Mouse (Mus musculus) cerebellum, adult (tissue): Measurements from ENCODE around the gene Itpr1.

Experiments
- ATAC-seq: cut with Nextera tagmentation; 2 replicates; pipeline ENCODE4 v1.9.2; 2017; ENCODE audit warnings: mild to moderate bottlenecking, moderate library complexity, mixed read lengths; ENCODE audit not compliant: insufficient number of reproducible peaks, low FRiP score, low TSS enrichment

Gene Itpr1

DNA sequence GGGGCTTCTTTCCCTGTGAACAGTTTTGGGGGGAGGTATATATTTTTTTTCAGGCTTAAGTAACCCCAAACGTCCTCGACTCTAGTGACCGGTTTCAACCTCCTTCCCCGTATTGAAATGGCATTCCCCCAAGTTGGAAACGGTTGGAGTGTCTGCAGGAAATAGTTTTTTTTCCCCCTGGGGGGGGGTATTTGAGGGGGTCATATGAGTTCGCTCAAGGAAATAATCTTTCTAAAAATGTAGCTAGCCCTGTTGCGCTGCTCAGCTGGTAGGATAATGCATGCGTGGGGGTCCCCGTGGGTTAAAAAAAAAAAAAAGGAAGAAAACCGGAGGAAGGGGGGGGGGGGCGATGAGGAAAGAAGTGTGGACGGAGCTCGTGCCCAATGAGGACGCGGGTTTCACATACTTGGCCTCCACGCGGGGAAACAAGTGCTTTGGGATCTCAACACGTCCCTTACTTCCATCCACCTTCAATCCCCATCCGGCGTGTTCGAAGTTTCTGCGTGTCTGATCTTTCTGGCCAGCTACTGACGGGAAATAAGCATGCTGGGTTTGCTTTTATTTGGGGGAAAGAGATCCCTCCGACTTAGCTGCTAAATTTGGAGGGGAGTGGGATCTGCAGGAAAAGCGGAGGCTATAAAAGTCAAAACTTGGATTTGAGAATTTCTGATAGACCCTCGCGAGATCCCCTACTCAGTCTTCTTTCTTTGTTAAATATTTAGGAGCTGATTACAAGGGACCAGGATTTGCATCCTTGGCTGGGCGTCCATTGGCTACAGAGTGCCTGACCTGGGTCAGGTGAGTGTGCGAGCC lies 791 bp downstream of the Itpr1 start:
- no peak; the same call in 1 of the 2 replicates for ATAC-seq

DNA sequence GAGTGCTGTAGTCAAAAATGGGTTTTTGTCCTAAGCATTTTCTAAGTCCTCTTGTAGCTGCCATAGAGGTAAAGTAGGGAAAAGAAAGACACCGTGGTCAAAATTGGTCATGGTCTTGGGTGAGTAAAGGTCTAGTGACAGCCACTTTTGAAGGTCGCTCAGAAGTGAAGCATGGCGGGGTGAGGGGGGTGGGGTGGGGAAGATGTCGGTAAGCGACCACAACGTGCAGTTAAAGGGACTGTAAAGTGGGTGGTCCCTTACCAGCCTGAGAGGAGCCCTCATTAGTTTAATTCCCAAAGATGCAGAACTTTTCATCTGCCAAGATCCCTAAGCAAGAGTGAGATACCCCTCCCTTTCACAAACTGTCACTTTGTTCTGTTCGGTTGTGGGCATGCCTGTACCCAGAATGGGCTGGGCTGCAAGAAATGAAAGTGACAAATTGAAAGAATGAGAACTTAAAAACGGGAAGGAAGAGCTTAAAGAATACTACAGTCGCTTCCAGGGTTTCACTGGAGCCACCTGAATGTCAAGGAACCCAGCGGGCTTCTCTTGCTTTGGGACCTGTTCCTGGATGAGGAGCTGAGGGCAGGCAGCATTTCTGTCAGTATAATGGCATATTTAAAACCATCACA lies 1.5 kb downstream of the Itpr1 start:
- ATAC-seq, result no peak

DNA sequence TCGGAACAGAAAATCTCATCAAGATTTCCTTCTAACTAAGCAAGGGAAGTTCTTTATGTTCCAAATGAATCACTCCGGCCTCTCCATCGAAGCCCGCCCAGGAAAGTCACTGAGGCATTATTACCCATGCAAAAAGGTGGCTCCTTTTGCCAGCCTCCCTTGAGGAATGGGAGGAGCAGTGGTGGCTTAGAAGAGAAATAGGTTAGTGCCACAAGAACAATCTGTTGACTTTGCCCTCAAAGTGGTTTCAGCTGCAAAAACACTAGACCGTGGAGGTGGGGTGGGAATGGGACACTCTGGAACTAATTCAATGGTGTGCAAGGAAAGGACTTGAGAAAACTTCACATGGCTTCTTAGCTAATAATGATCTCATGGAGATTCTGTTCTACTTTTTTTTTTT lies 3.2 kb downstream of the Itpr1 start:
- ATAC-seq, result no peak

DNA sequence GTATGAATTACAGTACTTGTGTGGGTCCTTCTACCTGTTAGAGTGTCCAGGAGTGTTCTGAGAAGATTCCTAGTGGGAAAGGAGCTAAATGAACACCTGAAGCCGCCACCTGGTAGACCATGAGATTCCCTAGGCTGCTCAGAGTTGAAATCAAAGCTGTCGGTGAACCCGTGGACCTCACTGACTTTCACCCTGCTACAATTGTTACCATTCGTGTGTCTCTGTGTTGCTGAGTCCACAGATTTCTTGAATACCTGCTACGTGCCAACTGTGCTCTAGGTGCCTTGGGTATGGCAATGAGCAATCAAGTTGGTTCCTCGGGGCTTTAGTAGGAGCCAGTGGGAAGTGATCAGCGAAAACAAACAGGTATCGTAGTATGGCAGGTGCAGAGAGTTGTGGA lies 3.9 kb downstream of the Itpr1 start:
- no peak for ATAC-seq

DNA sequence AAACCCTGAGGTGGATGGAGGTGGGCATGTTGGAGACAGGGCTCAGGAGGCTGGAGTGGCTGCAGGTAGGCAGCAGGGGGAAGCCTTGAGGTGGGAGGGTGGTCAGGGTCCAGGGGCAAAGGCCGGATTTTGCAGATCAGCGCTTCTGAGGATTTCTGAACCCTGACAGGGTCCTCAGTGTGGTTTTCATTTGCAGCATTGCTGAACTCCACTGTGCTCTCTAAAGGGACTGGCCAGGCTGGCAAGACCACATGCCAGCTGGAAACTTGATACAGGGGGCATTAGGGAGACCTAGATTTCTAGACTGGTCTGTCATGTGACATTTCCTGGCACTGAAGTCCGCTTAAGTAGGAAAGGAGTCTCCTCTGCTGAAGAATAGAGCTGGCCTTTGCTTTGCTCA lies 5.1 kb downstream of the Itpr1 start:
- no peak for ATAC-seq

DNA sequence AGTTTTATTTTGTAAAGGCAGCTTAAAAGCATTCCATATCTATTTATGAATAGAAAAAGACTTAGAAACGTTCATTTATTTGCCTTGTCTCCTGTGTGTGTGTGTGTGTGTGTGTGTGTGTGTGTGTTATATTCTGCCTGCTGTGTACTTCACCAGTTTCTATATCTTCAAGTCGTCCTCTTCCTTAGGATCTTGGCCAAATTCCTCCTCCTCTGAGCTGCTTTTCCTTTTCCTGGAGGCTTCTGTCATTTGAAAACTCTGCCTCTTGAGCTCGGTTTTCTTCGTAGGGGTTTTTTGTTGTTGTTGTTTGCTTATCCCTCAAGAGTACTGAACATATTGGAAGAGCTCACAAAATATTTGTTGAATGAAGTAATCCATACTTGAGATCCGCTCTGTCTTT lies 9.5 kb downstream of the Itpr1 start:
- no peak for ATAC-seq

DNA sequence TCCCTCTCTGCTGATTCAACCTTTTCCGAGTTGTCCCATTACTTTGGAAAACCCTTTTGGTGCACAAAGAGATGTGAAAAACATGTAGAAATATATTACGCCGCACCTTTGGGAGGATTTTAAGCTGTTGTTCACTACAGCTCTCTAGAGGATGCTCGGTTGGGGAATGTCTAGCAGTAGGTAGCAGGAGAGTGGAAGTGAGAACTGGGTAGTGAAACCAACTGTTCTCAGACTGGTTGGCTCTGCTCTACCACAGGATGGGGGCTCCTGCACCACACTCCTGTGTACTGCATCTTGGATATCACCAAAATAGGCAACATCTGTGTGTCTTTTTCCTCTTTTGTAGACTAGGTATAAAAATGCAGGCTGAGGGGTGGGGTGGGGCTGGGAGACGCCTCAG lies 10.0 kb downstream of the Itpr1 start:
- ATAC-seq, result no peak

DNA sequence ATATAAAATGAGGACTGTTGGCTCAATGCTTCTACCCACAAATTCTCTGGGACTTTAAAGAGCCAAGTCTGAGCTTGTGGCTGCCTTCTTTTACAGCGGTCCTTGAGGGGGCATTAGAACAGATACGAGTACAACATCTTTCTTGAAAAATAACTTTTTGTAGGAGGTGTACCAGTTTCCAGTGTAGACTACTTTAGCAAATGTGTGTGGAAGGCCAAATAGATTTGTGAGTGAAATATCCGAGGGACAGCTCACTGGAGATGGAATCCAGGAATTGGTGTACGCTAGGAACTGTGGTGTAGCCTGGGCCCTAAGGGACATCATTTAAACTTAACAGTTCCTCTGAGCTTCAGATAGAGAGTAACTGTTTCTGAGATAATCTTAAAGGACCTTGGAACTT lies 11.5 kb downstream of the Itpr1 start:
- ATAC-seq, result no peak

DNA sequence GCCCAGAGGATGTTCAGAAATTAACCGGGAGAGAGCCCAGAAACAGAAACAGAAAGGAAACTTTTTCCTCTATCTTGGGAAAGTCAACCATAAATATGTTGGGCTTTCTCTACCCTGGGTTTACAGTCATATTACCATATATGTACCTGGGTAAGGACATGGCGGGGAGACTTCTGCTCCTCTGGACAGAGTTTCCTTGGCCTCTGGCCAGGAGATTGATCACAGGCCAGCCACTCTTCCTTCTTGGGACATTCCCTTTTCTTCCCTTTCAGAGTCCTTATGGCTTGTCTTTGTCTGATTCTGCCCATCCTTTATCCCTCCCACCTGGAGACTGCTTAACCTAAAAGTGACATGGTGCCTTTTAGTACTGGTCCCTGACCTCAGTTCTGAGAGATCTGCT lies 12.1 kb downstream of the Itpr1 start:
- ATAC-seq, result no peak

DNA sequence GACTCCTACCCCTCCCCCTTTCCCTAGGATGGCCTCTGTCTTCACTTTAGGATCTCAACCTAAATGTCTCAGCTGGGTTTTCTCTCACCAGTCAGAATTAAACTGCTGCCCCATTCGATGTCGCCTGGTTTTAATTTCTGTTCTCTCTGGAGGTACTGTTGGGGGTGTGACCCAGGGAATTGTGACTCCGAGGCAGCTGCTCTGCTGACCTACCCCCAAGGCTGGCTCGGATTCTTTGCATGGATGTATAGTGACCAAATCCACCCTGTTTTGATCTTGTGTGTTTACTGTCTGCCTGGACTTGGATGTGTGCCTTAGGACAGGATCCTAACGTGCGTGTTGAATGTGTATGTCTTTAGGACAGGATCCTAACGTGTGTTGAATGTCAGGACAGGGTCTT lies 13.3 kb downstream of the Itpr1 start:
- ATAC-seq, result no peak

DNA sequence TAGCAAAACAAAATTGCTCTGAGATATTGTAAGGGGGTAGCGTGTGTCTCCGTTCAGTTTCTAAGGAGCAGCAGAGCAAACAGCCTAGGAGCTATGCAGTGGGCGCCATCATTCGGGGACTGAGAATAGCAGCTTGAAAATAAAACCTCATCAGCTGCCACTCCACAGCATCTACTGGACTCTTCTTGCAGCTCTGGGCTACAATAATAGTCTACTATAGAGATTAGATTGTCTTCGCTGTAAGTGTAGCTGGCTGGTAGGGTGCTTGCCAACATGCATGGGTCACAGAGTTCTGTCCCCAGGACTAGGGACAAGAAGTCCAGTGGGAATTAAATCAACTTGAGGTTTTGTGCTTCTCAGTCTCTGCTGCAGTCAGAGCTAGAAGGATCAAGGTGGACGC lies 14.6 kb downstream of the Itpr1 start:
- no peak for ATAC-seq

DNA sequence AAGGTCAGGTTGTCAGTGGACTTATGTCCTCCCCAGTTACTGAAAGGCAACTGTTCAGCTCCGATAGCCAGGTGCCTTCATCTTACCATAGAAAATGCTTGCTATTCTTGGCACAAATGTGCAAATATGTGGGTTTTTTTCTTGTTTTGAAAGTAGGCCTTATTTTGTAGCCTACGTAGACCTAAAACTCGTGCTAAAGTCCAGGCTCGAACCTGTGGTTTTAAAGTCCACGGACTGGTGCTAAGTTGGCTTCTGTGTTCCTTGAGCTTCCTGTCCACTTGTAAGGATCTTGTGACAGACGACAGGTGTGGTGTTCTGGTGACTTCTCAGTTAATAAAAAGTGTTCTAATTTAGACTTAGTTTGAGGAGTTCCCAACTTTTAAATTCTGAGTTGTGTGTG lies 15.2 kb downstream of the Itpr1 start:
- ATAC-seq, result no peak

DNA sequence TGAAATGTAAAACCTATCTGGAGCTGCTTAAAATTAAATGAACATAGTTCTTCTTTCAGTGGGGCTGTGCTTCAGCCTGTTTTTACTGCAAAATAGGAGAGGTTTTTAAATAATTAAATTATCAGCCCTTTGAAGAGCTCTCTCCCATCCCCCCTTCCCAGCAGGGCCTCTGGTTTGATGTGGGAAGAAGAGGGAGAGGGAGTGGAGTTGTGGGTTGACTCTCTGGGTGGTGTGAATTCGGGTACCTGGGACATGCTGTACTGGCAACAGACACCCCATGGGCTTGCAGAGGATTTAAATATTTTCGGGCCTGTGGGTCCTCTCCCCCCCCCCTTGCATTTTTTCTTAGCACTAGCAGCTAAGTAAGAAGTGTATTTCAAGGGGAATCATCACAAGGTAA lies 15.7 kb downstream of the Itpr1 start:
- ATAC-seq, result no peak

DNA sequence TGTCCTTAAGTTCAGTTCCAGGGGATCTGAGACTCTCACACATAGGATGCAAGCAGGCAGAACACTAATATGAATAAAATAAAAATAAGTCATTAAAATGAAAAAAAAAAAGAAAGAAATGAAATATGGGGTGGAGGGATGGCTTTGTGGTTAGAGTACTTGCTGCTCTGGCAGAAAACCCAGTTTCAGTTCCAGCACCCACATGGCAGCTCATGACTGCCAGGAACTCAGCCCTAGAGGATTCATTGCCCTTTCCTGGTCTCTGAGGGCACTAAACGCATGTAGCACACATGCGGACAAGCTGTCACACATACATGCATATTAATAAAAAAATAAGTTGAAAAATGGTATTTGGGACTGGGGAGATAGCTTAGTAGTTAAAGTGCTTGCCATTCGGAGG lies 17.7 kb downstream of the Itpr1 start:
- no peak for ATAC-seq

DNA sequence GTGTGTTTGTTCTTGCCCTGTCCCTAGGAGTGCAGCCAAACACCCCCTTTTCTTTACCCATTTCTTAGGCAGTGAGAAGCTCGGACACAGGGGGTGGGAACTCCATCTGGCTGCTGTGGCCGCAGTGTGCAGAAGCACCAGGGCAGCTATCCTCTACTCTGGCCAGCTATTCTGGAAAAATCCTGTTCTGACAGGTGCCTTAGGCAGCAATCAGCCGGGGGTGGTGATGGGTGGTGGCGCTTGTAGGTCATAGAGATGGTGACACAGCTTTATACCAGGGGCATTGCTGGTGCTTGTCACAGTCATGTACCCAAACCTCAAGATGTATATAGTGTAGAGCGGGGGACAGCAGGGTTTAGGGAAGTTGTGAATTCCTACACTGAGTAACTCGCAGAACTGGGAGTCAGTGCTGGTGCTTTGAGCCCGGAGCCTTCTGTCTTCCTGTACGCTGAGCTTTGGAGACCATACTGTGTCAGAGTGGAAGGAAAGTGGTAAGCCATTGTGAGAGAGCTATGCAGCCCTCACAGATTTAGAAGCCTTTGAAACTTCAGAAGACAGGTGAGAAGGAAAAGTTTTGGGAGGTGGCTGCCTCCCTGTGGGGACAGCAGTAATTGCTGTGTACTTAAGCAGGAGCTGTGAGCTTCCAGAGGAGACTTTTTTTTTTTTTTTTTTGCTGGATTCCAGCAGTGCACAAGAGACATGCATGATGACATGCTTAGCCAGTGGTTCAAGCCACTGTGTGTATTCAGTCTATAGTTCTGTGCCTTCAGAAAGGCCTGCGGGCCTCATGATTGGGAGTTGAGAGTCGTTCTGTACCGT lies 19.2 kb downstream of the Itpr1 start:
- 0 out of 2 replicates have a peak, but pooled peaks have one; percentile 26 for ATAC-seq

DNA sequence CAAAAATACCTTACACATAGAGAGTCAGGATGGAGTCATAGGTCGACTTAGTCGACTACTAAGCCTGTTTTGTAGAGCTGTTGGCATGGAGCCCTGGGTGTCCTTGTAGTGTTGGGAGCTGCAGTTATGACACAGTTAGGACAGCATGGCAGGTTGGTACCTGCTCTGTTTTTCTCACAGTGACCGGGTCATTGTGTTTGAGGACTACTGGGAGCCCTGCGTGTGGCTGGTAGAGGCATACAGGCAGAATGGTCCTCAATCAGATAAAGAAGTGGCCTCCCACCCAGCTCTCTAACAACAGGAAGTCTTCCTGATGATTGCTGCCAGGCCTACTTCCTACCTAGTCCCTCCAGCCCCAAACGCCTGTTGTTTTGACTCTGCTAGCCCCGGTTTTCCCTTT lies 20.2 kb downstream of the Itpr1 start:
- no peak for ATAC-seq

DNA sequence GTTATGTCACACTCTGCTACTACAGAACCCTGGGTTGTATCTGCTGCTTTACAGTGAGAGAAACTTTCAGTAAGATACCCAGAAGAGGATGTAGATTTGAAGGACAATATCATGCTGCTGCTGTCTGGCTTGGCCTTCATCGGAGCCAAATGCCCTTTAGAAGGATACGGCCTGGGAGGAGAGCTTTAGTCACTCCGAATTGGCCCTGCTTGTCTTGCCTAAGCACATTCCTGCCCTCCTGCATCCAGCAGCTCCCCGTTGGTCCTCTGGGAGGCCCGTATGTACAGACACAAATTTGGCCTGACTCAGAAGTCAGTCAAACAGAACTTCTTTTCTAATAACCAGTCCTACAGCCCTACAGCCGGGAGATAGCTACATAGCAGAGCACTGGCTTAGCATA lies 21.6 kb downstream of the Itpr1 start:
- no peak for ATAC-seq

DNA sequence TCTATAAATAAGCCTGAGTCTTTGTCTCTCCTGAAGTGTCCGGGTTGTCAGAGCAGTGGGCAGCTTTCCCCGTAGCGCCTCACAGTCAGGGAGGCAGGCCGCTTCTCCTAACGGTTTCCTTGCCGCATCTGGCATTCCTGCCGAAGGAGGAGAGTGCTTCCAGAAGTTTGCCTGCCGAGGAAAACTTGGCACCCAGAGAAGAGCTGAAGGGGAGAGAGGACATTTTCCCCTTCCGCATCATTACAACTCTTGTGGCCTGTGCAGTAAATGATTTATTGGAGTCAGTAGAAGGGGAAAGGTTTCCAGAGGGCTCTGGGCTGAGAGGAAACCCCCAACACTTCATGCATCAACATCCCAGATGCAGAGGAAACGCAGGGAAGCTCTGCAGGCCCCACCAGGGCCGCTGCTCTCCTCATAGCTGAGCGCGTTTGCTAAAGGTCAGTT lies 22.8 kb downstream of the Itpr1 start:
- no peak for ATAC-seq

DNA sequence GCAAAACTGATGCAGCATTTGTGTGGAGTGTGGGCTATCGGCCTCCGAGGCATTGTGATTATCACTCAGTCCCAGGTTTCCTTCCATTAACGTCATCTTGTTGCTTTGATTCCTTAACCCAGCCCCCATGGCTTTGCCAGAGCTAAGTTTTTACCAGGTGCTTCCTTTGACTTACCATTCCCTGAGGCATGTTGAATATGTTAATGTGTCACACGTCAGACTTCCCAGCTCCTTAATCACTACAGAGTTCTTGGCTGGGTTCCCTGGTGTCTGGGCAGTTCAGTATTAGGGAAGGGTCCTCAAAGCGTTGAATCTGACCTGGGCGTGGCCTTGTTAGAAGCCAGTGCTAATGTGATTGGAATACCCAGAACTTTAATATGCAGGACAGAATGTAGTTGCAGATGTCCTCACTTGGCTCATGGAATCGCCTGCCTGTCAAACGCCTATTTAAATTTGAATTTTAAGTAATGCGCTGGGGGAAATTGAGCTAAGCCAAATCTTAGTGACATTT lies 23.6 kb downstream of the Itpr1 start:
- no peak for ATAC-seq

DNA sequence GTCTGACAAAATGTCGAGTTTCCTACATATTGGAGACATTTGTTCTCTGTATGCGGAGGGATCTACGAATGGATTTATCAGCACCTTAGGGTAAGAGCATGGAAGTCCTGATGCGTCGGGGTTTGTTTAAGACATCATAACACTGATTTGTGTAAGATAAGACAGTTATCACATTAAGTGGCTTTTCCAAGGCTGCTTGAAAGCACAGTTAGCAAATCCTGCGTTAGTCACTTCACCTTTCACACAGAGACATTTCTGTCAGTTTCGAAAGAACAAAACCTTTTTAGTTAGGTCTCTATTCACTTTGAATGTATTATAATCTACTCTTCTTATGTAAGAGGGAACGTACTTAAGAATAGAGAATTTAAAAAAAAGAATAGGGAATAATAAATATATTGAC lies 24.1 kb downstream of the Itpr1 start:
- ATAC-seq, result no peak

DNA sequence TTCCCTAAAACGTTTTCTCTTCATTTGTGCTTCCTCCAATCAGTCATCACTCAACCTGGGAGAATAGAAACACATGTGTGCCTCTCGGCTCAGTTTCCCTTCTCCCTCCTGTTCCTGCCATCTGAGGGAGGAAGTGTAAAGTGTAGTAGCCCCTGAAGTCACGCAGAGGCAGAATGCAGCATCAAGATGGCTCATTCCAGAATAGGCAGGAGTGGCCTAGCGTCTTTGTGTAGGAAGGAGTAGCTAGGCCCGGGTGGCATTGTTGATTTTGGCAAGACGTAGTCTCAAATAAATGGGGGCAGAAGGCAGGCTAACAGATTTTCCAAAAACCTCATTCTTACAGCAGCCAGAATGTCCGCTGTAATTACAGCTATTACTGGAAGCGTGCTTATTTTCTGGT lies 24.7 kb downstream of the Itpr1 start:
- ATAC-seq, result no peak
